Mouse (Mus musculus): ENCODE data around the gene Carns1. TPM values are rescaled to one million over a fixed set of nuclear protein-coding genes. Genes with fewer than 3 reads are reported as not detected.
"Not testable (repeated sequence)": the region's sequence is repeated elsewhere in the genome, so short reads cannot be mapped to it uniquely, and the experiment has no call there.

Carns1 gene
- total and polyA plus RNA-seq, 2 experiments = 0.65 to 1.9 TPM

DNA sequence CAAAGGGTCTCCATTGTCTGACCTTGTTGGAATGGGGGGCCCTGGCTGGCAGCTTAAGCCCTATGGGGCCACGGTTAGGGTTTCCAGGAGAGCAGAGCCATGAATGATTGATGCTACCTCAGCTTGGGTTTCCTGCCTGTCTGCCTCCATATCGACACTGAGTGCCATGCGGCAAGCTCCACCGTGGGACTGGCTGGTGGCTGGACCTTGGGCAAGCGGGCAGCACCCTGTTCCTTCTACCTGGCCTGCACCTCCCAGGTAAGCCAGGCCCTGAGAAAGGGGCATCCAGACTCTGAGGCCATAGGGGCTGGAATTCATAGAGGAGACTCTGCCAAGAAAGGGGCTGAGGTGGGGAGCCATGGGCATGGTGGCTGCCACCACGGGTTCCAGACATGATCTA lies 35.1 kb downstream of the Carns1 start:
- TF ChIP-seq POLR2A (IDR thresholded peaks at IDR 0.05; ENCODE audit: extremely low read depth, insufficient read depth, low read length) = no peak
- TF ChIP-seq CTCF (IDR thresholded peaks at IDR 0.05; ENCODE audit: low read depth, low read length) = no peak
- Histone ChIP-seq H3K36me3 (ENCODE audit: control insufficient read depth, insufficient read depth, low read length) (no peaks in the 10 kb centered on the region), H3K27me3 (ENCODE audit: control insufficient read depth, insufficient read depth, low read length) (no peaks in the 10 kb centered on the region), H3K4me1 (ENCODE audit: control insufficient read depth, insufficient read depth, low read length) (peaks cover under 1% of the 10 kb centered on the region; the same call in 1 of the 2 replicates), H3K27ac (replicated peaks; ENCODE audit: insufficient read depth, low read depth, low read length) (no peak overlapping the region), H3K79me2 (ENCODE audit: control insufficient read depth, insufficient read depth, low read length) (no peaks in the 10 kb centered on the region), H3K4me3 (ENCODE audit: insufficient read depth, low read depth, low read length) (no peak overlapping the region), H3K9ac (ENCODE audit: low read depth, low read length) (no peak overlapping the region)
- DNase-seq (ENCODE audit: extremely low read depth, low read depth, low spot score) = no peak
- 91% methylated on average over 6 of the region's 6 CpGs for WGBS

DNA sequence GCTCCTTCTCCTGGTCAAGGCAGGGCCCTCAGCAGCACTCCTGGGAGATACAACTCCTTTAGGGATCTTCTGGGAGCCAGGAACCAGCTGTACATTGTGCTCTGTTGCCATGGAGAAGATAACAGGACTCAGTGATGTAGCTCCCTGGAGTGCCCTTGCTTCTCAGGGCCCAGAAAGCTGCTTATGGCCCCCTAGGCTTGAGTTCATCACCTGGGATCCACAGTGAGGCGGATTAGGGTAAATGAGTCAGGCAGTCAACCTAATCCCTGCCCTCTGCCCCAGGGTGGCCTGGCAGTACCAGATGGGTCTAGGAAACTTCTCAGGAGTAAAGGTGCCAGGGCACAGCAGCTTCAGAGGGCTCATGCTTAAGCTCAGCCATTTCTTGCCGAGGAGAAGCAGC lies 35.8 kb downstream of the Carns1 start, which contains the start of gene Gpr152:
Gene Gpr152, plus strand, starts transcription at position 342 of the 400 bp plus-strand sequence.
- no peak within 1 kb of the TSS for H3K4me3 ChIP-seq (ENCODE audit: insufficient read depth, low read depth, low read length)
- no peaks in the 10 kb centered on the region for H3K36me3 ChIP-seq (ENCODE audit: control insufficient read depth, insufficient read depth, low read length)
- H3K9ac ChIP-seq (ENCODE audit: low read depth, low read length) = no peak within 1 kb of the TSS
- H3K27ac ChIP-seq (replicated peaks; ENCODE audit: insufficient read depth, low read depth, low read length) = no peak within 1 kb of the TSS
- DNase-seq (ENCODE audit: extremely low read depth, low read depth, low spot score) = no peak
- no peak for TF ChIP-seq CTCF (IDR thresholded peaks at IDR 0.05; ENCODE audit: low read depth, low read length)
- TF ChIP-seq POLR2A (IDR thresholded peaks at IDR 0.05; ENCODE audit: extremely low read depth, insufficient read depth, low read length) = no peak
- WGBS = 91% methylated on average over 2 of the region's 2 CpGs
- peaks cover 5% of the 10 kb centered on the region; the same call in 1 of the 2 replicates for H3K4me1 ChIP-seq (ENCODE audit: control insufficient read depth, insufficient read depth, low read length)
- no peaks in the 10 kb centered on the region for H3K27me3 ChIP-seq (ENCODE audit: control insufficient read depth, insufficient read depth, low read length)
- H3K79me2 ChIP-seq (ENCODE audit: control insufficient read depth, insufficient read depth, low read length) = no peaks in the 10 kb centered on the region

DNA sequence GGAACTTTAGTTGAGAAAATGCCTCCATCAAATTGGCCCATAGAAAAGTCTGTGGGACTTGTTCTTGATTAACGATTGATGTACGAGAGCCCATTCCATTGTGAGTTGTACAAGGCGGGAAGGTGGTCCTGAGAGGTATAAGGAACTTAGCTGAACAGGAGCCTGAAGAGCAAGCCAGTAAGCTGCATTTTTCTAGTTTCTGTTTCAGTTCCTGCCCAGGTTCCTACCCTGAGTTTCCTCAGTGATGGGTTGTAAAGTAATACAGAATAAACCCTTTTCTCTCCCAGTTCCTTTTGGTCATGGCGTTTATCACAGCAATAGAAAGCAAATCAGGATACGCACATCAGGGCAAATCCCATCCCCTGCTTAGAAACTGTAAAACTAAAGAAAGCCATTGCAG lies 37.4 kb downstream of the Carns1 start:
- Histone ChIP-seq H3K4me3 (ENCODE audit: insufficient read depth, low read depth, low read length) (no peak overlapping the region), H3K9ac (ENCODE audit: low read depth, low read length) (no peak overlapping the region), H3K27ac (replicated peaks; ENCODE audit: insufficient read depth, low read depth, low read length) (no peak overlapping the region), H3K79me2 (ENCODE audit: control insufficient read depth, insufficient read depth, low read length) (no peaks in the 10 kb centered on the region), H3K4me1 (ENCODE audit: control insufficient read depth, insufficient read depth, low read length) (peaks cover 8% of the 10 kb centered on the region), H3K36me3 (ENCODE audit: control insufficient read depth, insufficient read depth, low read length) (no peaks in the 10 kb centered on the region), H3K27me3 (ENCODE audit: control insufficient read depth, insufficient read depth, low read length) (no peaks in the 10 kb centered on the region)
- 92% methylated on average over 5 of the region's 5 CpGs for WGBS
- TF ChIP-seq POLR2A (IDR thresholded peaks at IDR 0.05; ENCODE audit: extremely low read depth, insufficient read depth, low read length) (no peak), CTCF (IDR thresholded peaks at IDR 0.05; ENCODE audit: low read depth, low read length) (no peak)
- DNase-seq (ENCODE audit: extremely low read depth, low read depth, low spot score) = no peak

DNA sequence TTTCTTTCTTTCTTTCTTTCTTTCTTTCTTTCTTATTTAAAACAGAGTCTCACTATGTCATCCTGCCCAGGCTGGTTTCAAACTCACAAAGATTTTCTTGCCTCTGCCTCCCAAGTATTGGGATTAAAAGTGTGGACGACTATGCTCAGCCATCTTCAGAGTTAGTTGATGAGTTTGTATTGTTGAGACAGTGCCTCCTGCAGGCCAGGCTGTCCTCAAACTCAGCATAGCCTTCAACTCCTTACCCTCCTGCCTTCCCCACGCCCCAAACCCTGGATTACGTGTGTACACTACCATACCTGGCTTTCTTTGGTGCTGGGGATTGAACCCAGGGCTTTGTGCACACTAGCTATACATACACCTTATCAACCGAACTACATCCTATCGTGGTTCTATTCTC lies 38.8 kb downstream of the Carns1 start:
- WGBS = 93% methylated on average over 5 of the region's 5 CpGs
- Histone ChIP-seq H3K36me3 (ENCODE audit: control insufficient read depth, insufficient read depth, low read length) (no peaks in the 10 kb centered on the region; the same call in 1 of the 2 replicates), H3K27me3 (ENCODE audit: control insufficient read depth, insufficient read depth, low read length) (no peaks in the 10 kb centered on the region), H3K4me3 (ENCODE audit: insufficient read depth, low read depth, low read length) (no peak overlapping the region), H3K9ac (ENCODE audit: low read depth, low read length) (no peak overlapping the region), H3K27ac (replicated peaks; ENCODE audit: insufficient read depth, low read depth, low read length) (no peak overlapping the region), H3K79me2 (ENCODE audit: control insufficient read depth, insufficient read depth, low read length) (no peaks in the 10 kb centered on the region), H3K4me1 (ENCODE audit: control insufficient read depth, insufficient read depth, low read length) (peaks cover 9% of the 10 kb centered on the region)
- TF ChIP-seq CTCF (IDR thresholded peaks at IDR 0.05; ENCODE audit: low read depth, low read length) (no peak), POLR2A (IDR thresholded peaks at IDR 0.05; ENCODE audit: extremely low read depth, insufficient read depth, low read length) (no peak)
- no peak for DNase-seq (ENCODE audit: extremely low read depth, low read depth, low spot score)

DNA sequence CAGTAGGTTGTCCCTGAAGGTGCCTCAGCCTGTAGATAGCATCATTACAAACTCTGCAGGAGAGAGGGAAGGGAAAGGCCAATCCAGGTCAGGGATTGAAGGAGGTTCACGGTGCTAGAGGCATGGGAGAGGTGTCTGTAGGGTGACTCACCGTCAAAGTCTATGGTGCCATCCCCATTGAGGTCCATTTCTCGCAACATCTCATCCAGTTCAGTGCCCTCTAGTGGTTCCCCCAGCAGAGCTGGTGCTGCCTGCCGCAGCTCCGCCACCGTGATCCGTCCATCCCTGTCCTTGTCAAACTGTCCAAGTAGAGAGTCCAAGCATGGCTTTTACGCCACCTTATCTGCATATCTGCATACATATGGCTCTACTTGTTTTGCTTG lies 39.3 kb downstream of the Carns1 start:
- not testable (repeated sequence) for H3K4me1 ChIP-seq (ENCODE audit: control insufficient read depth, insufficient read depth, low read length); H3K79me2 ChIP-seq (ENCODE audit: control insufficient read depth, insufficient read depth, low read length); DNase-seq (ENCODE audit: extremely low read depth, low read depth, low spot score); H3K4me3 ChIP-seq (ENCODE audit: insufficient read depth, low read depth, low read length); H3K27me3 ChIP-seq (ENCODE audit: control insufficient read depth, insufficient read depth, low read length); H3K9ac ChIP-seq (ENCODE audit: low read depth, low read length); H3K36me3 ChIP-seq (ENCODE audit: control insufficient read depth, insufficient read depth, low read length)
- TF ChIP-seq CTCF (IDR thresholded peaks at IDR 0.05; ENCODE audit: low read depth, low read length) = peak; percentile 37; the same call in 1 of the 2 replicates
- 25% methylated on average over 8 of the region's 8 CpGs for WGBS
- peak overlapping the region; percentile 47 for H3K27ac ChIP-seq (replicated peaks; ENCODE audit: insufficient read depth, low read depth, low read length)

DNA sequence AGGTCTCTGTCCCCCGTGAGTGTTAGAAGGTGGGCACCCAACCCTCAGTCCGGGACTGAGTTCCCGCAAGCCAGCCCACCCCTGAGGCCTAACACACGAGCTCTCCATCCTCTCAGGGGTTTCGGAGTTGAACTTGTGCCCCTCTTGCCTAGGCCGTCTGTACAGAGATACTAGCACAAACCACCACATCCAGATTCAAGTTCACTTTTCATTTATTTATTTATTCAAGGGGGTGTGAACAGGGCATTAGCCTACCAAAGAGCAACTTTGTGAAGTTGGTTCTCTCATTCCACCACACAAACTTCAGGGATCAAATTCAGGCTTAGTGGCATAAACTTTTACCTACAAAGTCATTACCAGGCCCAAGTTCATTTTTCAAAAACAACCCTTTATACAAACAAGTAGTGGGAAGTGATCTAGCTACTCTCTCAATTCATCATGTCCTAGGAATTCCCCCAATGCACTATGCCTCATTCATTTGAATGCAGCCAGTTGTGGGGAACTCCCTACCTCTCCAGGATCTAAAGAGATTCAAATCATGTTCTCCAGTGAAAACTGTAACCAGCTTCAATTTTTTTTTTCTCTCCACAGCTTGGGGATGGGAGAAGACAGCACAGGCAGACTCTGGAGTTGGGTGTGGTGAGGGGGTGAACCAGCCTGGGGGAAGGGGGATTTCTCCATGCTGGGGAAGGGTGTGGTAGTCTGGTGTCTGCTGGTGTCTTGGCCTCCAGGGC lies 39.9 kb downstream of the Carns1 start:
- H3K9ac ChIP-seq (ENCODE audit: low read depth, low read length); H3K4me3 ChIP-seq (ENCODE audit: insufficient read depth, low read depth, low read length); H3K27me3 ChIP-seq (ENCODE audit: control insufficient read depth, insufficient read depth, low read length); H3K36me3 ChIP-seq (ENCODE audit: control insufficient read depth, insufficient read depth, low read length); H3K4me1 ChIP-seq (ENCODE audit: control insufficient read depth, insufficient read depth, low read length); H3K79me2 ChIP-seq (ENCODE audit: control insufficient read depth, insufficient read depth, low read length): not testable (repeated sequence)
- peak; percentile 71 for DNase-seq (ENCODE audit: extremely low read depth, low read depth, low spot score)
- H3K27ac ChIP-seq (replicated peaks; ENCODE audit: insufficient read depth, low read depth, low read length) = peak overlapping the region; percentile 79
- WGBS = 68% methylated on average over 6 of the region's 6 CpGs
